Mouse (Mus musculus): Measurements from ENCODE around the gene Pced1b. TPM values are rescaled to one million over a fixed set of nuclear protein-coding genes. Genes with fewer than 3 reads are reported as not detected.

Pced1b gene
- total and polyA plus RNA-seq, 3 experiments, result 6.6 to 36.5 TPM; not detected in 1

DNA sequence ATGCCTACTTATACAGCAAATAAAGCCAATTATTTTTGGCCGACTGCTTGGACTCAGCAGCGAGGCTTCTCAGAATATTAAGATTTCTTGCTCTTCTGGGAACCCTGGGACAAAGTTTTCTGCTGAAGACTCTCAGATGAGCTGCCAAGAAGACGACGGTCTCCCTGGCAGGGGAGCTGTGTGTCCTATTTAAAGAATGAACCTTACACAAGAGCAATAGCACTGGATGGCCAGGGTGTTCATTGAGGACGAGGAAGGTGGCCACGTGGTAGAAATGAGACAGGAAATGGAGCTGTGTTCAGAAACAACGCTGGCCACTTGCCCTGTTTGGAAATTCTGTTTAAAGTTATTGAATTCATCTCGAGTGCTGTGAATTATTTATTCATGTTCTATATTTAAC lies 104.1 kb downstream of the Pced1b start:
- Histone ChIP-seq H3K9me3 (replicated peaks; ENCODE audit: insufficient read depth, low read length) (no peaks in the 10 kb centered on the region), H3K4me3 (ENCODE audit: control insufficient read depth in 1 of 2, insufficient read depth in 1 of 2, low read depth in 2 of 2, low read length in 2 of 2) (0 out of 4 replicates have a peak overlapping the region, but pooled peaks of 1 of the 2 experiments have one; percentile 8)

GRCm38 (mm10) chr15:97351681-97352080 lies 104.8 kb downstream of the Pced1b start:
- peak overlapping the region; percentile 79 for H3K27ac ChIP-seq (ENCODE audit: control insufficient read depth, low read depth, low read length)
- peak overlapping the region; percentile 1 to 25; a peak in 3 of 4 replicates for H3K4me3 ChIP-seq (ENCODE audit: control insufficient read depth in 1 of 2, insufficient read depth in 1 of 2, low read depth in 2 of 2, low read length in 2 of 2)
- H3K9ac ChIP-seq (ENCODE audit: control insufficient read depth, low read depth, low read length, poor library complexity, severe bottlenecking), result peak overlapping the region; percentile 9; the same call in 1 of the 2 replicates
- DNase-seq (ENCODE audit: low read depth, low spot score), result peak; percentile 95
- H3K9me3 ChIP-seq (replicated peaks; ENCODE audit: insufficient read depth, low read length), result no peaks in the 10 kb centered on the region
- H3K4me1 ChIP-seq (ENCODE audit: control insufficient read depth in 1 of 2, insufficient read depth in 2 of 2, low read length in 2 of 2), result peaks cover 14 to 28% of the 10 kb centered on the region in 2 experiments
- no peaks in the 10 kb centered on the region for H3K79me2 ChIP-seq (ENCODE audit: control insufficient read depth, insufficient read depth, low read length, poor library complexity)
- no peaks in the 10 kb centered on the region for H3K27me3 ChIP-seq (ENCODE audit: control insufficient read depth in 1 of 2, insufficient read depth in 2 of 2, low read length in 2 of 2)
- peaks cover 0 to 33% of the 10 kb centered on the region in 2 experiments; a peak in 2 of 4 replicates for H3K36me3 ChIP-seq (ENCODE audit: control insufficient read depth in 1 of 2, insufficient read depth in 2 of 2, low read length in 2 of 2)
- TF ChIP-seq NRF1 (IDR thresholded peaks at IDR 0.05; ENCODE audit: insufficient read depth, low read depth, low read length, poor library complexity, severe bottlenecking), result no peak; the same call in 1 of the 2 replicates
- TF ChIP-seq ELF1 (IDR thresholded peaks at IDR 0.05; ENCODE audit: low read depth, low read length), result peak; percentile 51; the same call in 1 of the 2 replicates
- TF ChIP-seq MEF2A (IDR thresholded peaks at IDR 0.05; ENCODE audit: extremely low read depth, insufficient replicate concordance, low read depth, low read length, poor library complexity, severe bottlenecking), result no peak
- no peak; the same call in 1 of the 2 replicates for TF ChIP-seq KAT2A (conservative IDR thresholded peaks at IDR 0.05; ENCODE audit: low read depth, low read length)
- TF ChIP-seq NELFE (IDR thresholded peaks at IDR 0.05; ENCODE audit: low read depth, low read length), result peak; percentile 48; the same call in 1 of the 2 replicates
- no peak for TF ChIP-seq USF1 (IDR thresholded peaks at IDR 0.05; ENCODE audit: low read depth, low read length)
- 0 out of 2 replicates have a peak, but pooled peaks have one; percentile 59 for TF ChIP-seq MYC (IDR thresholded peaks at IDR 0.05; ENCODE audit: low read depth, low read length)
- TF ChIP-seq POLR2A (IDR thresholded peaks at IDR 0.05; ENCODE audit: control insufficient read depth in 1 of 2, insufficient read depth in 1 of 2, low read depth in 1 of 2, low read length in 2 of 2, poor library complexity in 1 of 2), result peak in 1 of 2 experiments; percentile 60; a peak in 2 of 4 replicates
- TF ChIP-seq RAD21 (IDR thresholded peaks at IDR 0.05; ENCODE audit: low read depth, low read length), result no peak
- TF ChIP-seq BHLHE40 (IDR thresholded peaks at IDR 0.05; ENCODE audit: borderline replicate concordance, low read depth, low read length), result no peak
- TF ChIP-seq USF2 (IDR thresholded peaks at IDR 0.05; ENCODE audit: borderline replicate concordance in 1 of 2, insufficient read depth in 1 of 2, low read depth in 1 of 2, low read length in 2 of 2), result no peak
- no peak for TF ChIP-seq MAX (IDR thresholded peaks at IDR 0.05; ENCODE audit: low read length)
- peak; percentile 80 for TF ChIP-seq GATA1 (IDR thresholded peaks at IDR 0.05; ENCODE audit: low read depth, low read length)
- TF ChIP-seq SMC3 (IDR thresholded peaks at IDR 0.05; ENCODE audit: low read depth, low read length), result no peak
- TF ChIP-seq HCFC1 (IDR thresholded peaks at IDR 0.05; ENCODE audit: low read depth, low read length), result 0 out of 2 replicates have a peak, but pooled peaks have one; percentile 32
- no peak for TF ChIP-seq CHD2 (IDR thresholded peaks at IDR 0.05; ENCODE audit: low read length)
- peak; percentile 63 for TF ChIP-seq TCF12 (IDR thresholded peaks at IDR 0.05; ENCODE audit: low read depth, low read length)
- no peak for TF ChIP-seq GABPA (IDR thresholded peaks at IDR 0.05; ENCODE audit: low read depth, low read length)
- 0 out of 2 replicates have a peak, but pooled peaks have one; percentile 27 for TF ChIP-seq MXI1 (IDR thresholded peaks at IDR 0.05; ENCODE audit: low read depth, low read length)
- no peak for TF ChIP-seq CTCF (IDR thresholded peaks at IDR 0.05 in 2 of 3, conservative IDR thresholded peaks at IDR 0.05 in 1 of 3; ENCODE audit: control insufficient read depth in 1 of 3, insufficient read depth in 1 of 3, low read depth in 2 of 3, low read length in 3 of 3, poor library complexity in 1 of 3, severe bottlenecking in 1 of 3)
- 0 out of 2 replicates have a peak, but pooled peaks have one; percentile 33 for TF ChIP-seq POLR2AphosphoS2 (IDR thresholded peaks at IDR 0.05; ENCODE audit: low read length)
- no peak for TF ChIP-seq CHD1 (IDR thresholded peaks at IDR 0.05; ENCODE audit: low read depth, low read length)
- 0 out of 2 replicates have a peak, but pooled peaks have one; percentile 43 for TF ChIP-seq RCOR1 (IDR thresholded peaks at IDR 0.05; ENCODE audit: low read depth, low read length)
- no peak for TF ChIP-seq JUND (IDR thresholded peaks at IDR 0.05; ENCODE audit: low read depth, low read length)
- TF ChIP-seq POLR2AphosphoS5 (IDR thresholded peaks at IDR 0.05; ENCODE audit: borderline replicate concordance, low read depth, low read length), result no peak
- TF ChIP-seq MAZ (IDR thresholded peaks at IDR 0.05; ENCODE audit: low read depth, low read length), result peak; percentile 70
- TF ChIP-seq TAL1 (IDR thresholded peaks at IDR 0.05; ENCODE audit: low read length), result 0 out of 2 replicates have a peak, but pooled peaks have one; percentile 21
- peak; percentile 80; the same call in 1 of the 2 replicates for TF ChIP-seq ETS1 (IDR thresholded peaks at IDR 0.05; ENCODE audit: low read depth, low read length)

More for the DNA sequence above, 104.1 kb downstream of the Pced1b start:
- Histone ChIP-seq H3K79me2 (ENCODE audit: control insufficient read depth, insufficient read depth, low read length, poor library complexity) (no peaks in the 10 kb centered on the region), H3K27me3 (ENCODE audit: control insufficient read depth in 1 of 2, insufficient read depth in 2 of 2, low read length in 2 of 2) (no peaks in the 10 kb centered on the region), H3K27ac (ENCODE audit: control insufficient read depth, low read depth, low read length) (peak overlapping the region; percentile 73), H3K9ac (ENCODE audit: control insufficient read depth, low read depth, low read length, poor library complexity, severe bottlenecking) (peak overlapping the region; percentile 44), H3K36me3 (ENCODE audit: control insufficient read depth in 1 of 2, insufficient read depth in 2 of 2, low read length in 2 of 2) (peaks cover 0 to 29% of the 10 kb centered on the region in 2 experiments; a peak in 2 of 4 replicates), H3K4me1 (ENCODE audit: control insufficient read depth in 1 of 2, insufficient read depth in 2 of 2, low read length in 2 of 2) (peaks cover 17 to 27% of the 10 kb centered on the region in 2 experiments)
- TF ChIP-seq USF1 (IDR thresholded peaks at IDR 0.05; ENCODE audit: low read depth, low read length) (peak; percentile 86), EP300 (IDR thresholded peaks at IDR 0.05; ENCODE audit: low read depth in 1 of 2, low read length in 2 of 2) (no peak), NELFE (IDR thresholded peaks at IDR 0.05; ENCODE audit: low read depth, low read length) (no peak), USF2 (IDR thresholded peaks at IDR 0.05; ENCODE audit: borderline replicate concordance in 1 of 2, insufficient read depth in 1 of 2, low read depth in 1 of 2, low read length in 2 of 2) (no peak), MYC (IDR thresholded peaks at IDR 0.05; ENCODE audit: low read depth, low read length) (peak; percentile 93), UBTF (IDR thresholded peaks at IDR 0.05; ENCODE audit: borderline replicate concordance, insufficient read depth, low read depth, low read length) (no peak), MAX (IDR thresholded peaks at IDR 0.05; ENCODE audit: low read length) (peak; percentile 95)
- peak; percentile 70 for DNase-seq (ENCODE audit: low read depth, low spot score)
